Mouse (Mus musculus): ENCODE data around the gene Slc47a1.

Slc47a1 gene

DNA sequence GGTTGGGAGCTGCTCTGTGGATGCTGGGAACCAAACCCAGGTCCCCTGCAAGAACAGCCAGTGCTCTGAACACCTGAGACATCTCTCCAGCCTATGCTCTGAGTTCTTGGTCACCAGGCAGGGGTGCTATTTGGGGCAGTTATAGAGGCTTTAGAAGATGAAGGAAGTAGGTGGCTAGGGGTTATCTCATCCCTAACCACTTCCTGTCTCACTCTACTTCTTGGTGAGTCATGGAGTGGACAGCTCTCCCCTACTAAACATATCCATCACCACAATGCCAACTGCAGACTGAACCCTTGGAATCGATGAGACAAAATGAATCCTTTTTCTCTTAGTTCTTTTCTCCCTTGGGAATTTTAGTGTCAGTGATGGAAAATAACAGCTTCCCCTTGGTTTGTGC lies 3.1 kb upstream of the Slc47a1 start:
- in situ Hi-C loops (cut with MboI), result no loop called here

DNA sequence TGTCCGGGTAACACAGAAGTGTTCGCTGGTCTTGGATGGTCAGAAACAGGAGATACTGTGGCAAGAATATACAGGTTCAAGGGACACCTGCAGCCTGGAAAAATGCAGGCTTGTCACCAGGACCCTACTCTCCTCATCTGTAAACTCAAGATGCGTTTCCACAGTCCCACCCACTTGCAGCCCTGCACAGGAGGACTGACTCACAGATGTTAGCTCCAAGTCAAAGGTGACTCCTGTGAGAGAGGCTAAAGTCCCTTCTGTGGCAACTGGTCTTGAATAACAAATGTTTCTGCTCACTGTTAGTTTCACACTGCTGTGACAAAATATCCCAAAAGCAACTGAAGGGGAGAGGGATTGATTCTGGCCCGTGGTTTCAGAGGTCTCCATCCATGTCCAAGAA lies 506 bp upstream of the Slc47a1 start:
- in situ Hi-C loops (cut with MboI), result no loop called here

DNA sequence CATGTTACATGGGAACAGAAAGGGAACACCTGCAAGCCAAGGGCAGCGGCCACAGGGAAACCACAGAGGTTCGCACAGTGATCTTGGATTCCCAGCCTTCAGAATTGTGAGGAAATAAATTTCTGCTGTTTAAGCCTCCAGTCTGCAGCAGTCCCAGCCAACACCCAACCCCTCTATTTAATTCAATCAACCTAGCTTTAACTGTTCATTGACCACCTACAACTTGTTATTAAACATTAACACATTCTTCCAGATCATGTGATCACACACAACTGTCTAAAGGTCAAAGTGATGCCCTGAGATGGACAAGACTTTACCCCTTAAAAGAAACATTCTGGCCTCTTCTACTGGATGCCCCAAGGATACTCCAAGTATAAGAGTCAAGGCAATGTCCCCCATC lies 9.5 kb downstream of the Slc47a1 start:
- in situ Hi-C loops (cut with MboI), result no loop called here

DNA sequence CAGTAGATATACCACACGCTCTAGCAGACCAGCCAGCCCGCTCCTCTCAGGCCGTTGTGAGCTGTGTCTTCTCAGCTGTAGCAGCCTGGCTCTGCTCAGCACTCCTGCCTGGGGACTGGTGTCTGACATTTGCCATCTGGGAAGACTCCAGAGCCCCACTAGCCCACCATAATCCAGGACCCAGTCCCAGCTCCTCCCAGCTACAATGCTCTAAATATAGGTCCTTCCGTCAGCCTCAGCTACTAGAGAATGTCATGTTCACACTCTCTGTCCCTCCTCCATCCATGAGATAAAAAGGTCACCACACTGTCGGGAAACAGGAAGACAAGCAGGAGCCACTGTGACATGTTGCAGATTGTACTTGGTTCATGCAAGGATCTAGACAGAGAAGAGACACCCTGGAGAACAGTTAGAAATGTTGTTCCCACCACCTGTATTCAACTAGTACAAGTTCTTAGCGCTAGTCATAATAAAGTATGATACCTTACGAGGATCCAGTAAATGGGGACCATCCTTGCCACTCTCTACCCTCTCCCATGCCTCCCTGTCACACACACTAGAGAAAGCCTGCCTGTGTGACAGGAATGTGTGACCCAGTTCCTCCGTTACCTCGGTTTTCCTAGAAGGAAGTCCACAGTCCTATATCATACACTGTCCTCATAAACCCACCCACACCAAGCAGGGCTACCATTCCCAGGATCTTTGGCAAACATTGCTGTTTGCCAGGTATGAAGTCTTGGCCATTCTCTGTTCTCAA lies 11.4 kb downstream of the Slc47a1 start:
- in situ Hi-C loops (cut with MboI), result no loop called here

DNA sequence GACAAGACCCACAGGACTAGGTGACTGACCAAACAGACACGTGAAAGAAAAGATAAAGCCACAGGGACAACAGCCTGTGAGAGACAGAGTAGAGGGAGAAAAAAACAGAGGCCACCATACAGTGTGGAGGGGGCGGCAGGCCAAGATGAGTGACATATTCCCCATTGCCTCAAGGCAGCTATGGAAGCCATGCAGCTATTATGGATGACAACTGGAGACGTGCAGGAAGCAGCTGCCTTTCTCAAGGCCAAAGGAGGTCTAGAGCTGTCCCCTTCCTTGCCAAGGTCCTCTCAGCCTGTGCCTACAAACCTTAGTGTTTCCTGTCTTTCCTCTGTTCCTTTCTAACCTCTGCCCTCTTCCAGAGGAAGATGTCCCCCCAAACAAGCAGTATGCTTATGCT lies 12.2 kb downstream of the Slc47a1 start:
- in situ Hi-C loops (cut with MboI), result no loop called here

DNA sequence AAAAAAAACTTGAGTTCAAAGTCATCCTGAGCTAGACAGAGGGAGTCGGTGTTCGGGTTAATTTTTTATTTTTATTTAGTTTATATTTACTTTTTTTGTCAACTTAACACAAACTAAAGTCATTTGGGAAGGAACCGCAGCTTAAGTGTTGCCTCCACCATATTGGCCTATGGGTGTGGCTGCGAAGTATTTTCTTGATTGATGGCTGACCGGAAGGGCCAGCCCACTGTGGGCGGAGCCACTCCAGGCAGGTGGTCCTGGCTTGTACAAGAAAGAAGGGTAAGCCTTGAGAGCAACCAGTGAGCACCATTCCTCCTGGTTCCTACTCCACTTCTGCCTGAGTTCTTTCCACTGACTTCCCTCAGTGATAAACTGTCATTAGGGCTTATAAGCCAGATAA lies 14.0 kb downstream of the Slc47a1 start:
- in situ Hi-C loops (cut with MboI), result no loop called here

DNA sequence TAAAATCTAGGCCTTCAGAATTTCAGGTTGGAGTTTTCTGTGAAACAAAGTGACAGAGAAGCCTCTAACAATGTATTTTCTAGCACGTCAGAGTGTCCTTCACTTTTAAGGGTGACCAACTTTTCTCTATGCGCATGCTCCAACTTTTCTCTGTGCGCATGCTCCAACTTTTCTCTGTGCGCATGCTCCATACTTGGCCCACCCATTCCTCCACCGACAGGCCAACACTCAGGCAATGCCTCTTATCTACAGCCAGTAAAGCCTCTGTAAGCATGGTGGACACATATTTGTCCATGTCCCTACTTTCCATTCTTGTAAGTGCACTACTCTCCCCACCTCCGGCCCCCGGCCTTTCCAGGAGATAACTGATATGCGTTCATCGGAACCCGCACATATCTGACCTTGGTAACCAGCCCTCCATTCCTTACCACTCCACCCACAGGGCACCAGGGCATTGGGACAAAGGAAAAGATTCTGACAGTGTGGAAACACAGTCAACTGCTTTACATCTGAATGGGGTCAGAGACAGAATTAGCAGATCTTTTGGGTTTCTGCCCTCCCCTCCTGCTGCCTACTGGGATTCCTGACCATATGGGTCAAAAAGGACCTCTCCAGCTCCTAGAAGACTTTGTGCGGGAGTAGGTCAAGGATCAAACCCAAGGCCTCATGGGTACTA lies 16.5 kb downstream of the Slc47a1 start:
- in situ Hi-C loops (cut with MboI), result no loop called here

DNA sequence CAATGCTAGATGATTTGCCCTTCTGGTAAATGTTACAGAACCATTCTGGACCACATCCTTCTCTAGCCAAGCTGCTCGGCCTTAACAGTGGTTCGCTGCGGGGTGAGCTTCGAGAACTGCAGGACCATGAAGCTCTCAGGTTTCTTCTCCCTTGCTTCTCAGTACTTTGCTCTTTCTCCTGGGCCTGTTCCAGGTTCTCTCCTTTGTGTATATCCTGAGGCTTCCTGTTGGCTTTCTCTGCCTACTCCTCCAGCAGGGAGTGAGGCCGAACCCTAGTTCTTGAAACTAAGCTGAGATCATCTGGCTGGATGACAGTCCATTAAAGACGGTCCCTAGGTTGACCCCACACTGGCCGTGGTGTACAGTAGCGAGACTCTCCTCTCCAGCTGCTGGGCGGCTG lies 21.5 kb downstream of the Slc47a1 start:
- in situ Hi-C loops (cut with MboI), result no loop called here

DNA sequence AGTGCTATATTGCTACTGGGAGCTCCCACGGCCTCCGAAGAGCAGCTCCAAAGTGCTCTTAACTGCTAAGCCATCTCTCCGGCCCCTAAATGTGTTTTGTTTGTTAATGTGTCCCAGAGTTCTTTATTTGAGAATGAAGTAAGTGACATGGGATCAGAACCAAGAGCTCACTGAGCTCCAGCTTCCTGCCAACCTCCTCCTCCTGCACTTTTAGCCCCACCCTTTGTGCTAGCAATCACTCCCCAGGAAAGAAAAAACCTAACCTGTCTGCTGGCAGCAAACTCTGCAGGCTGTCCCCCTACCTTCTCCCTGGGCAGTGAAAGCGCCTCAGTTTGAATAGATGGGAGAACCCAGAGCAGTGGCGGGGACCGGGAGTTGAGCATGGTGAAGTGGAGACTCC lies 22.0 kb downstream of the Slc47a1 start:
- in situ Hi-C loops (cut with MboI), result no loop called here

DNA sequence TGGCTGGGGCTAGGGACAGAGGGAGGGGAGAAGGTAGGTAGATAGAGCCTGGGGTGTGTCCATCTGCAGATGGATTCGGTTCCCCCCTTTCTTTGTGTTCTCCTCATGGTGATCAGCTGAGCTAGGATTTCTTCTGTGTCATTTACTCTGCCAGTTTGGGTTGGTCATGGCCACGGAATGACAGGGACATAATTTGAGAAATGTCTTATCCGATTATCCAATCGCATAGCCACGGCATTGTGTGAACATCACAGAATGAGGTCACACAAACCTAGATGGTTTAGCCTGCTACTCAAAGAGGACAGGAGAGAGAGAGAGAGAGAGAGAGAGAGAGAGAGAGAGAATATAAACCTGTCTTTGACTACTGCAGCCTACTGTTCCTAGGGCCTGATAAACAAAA lies 22.8 kb downstream of the Slc47a1 start:
- in situ Hi-C loops (cut with MboI), result no loop called here

DNA sequence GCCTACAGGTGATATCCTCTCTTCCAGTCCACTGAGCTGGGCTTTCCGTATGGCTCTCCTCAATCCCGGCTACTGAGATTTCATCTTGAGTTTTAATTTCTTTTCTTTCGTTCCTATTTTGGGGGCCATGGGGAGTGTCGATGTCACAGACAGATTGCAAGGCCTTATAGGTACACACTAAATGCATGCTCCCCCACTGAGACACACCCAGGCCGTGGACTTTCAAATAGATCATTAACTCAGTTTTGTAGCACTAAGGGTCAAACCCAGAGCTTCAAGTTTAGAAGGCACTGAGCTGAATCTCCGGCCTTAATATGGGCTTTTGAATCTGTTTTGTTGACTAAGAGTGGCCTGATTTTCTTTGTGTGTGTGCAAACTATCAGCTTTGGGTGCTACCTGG lies 23.8 kb downstream of the Slc47a1 start:
- in situ Hi-C loops (cut with MboI), result no loop called here

DNA sequence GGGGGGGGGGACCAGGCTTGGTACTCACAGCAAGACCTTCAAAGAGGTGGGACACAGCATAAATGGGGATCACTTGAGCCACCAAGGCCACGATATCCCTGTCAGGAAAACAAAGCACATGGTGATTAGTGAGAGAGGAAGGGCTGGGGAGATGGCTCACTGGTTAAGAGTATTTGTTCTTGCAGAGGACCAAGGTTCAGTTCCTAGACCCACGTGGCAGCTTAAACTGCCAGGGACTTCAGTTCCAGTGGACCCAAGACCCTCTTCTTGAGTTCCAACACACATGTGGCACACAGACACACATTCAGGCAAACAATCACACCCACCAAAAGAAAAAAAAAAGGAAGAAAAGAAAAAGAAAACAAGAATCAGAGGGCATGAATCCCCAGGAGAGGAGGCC lies 25.1 kb downstream of the Slc47a1 start:
- in situ Hi-C loops (cut with MboI), result no loop called here

DNA sequence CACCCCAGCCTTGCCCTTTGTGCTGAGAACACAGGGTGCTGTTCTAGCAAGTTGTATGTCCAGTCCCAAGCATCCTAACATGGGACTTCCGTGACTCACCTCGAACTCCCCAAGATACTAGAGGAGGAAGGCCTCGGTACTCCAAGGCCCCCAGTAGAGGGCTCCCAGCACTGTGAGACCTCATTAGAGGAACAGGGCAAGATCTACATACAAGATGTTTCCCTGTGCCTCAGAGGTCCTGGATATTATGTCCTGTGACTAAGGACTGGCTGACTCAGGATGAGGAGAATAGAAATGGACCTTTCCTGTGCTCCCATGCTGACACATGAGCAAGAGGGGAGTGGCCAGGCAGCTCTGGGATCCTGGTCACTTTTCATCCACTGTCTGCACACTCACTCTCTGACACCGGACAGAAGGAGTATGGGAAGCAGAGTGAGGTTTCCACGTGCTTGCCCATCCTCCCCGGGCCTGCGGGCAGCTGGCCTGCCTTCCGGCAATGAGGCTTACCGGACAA lies 25.9 kb downstream of the Slc47a1 start:
- in situ Hi-C loops (cut with MboI), result no loop called here

DNA sequence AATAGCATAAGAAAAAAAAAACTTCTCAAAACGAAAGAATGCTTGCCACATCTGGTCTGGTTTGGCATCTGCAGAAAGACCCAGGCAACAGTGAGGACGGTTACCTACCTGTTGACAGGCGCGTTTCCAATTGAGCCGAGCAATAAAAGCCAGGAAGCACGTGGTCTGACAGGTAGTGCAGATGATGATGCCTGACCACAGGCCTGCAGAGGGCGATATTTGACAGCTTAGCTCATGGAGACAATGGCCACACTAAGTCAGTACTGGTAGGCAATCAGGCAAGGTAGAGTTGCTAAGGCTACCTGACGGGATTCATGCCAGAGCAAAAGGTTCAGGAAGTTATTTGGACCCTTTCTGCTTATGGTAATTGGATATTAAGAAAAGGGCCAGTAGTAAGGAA lies 28.8 kb downstream of the Slc47a1 start:
- in situ Hi-C loops (cut with MboI), result no loop called here

DNA sequence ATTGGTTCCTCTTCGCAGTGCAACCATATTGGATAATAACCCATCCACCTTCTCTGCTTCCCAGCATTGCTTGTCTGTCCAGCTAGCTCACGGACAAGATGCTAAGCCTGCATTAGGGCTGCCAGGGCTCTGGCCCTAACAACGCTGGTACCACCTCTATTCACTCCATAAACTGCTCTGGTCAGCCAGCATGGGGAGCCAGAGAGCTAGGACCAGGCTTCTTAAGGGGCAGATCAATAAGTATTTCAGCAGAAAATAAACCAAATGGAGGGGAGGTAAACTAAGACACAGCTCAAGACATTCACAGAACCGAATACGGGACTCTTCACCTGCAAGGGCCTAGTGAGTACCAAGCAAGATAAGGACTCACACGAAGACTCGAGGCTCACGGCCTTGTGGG lies 32.0 kb downstream of the Slc47a1 start:
- in situ Hi-C loops (cut with MboI), result no loop called here

DNA sequence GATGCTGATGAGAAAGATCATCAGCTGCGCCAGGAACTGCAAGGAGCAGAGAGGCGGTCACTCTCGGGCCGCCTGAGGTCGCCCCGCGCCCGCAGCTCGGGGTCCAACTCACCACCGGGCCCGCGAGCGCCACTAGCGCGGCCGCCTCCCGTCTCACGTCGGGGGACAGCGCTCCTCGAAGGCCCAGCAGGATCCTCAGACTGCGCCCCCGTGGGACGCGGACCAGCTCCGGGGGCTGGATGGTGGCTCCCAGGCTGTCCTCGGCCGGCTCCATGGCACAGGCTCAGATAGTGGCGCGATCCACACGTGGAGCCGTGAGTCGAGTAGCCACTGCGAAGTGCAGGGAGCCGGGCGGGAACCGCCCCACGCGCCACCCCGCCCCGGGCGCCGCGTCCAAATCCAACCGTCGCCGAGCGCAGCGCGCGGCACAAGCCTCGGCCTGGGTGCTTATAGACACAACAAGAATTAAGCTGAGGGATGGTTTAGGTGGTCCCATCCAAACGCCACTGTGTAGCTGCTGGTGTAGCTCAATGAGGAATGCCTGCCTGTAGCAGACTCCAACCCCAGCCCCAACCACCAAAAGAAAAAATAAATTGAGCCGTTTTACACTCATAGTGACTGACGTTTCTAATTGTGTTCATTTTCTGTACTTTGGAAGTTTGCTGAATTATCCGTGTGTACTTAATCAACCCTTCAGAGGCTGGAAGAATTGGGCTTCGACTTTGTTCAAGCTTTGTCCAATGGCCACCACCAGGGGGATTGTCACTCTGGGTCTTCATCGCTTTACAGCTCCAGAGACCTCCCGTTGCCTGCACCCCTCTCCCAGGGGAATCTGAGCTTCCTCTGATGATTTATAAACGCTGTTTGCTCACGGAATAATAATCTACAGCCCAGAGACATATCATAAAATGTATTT lies 35.4 kb downstream of the Slc47a1 start, which contains the start of gene Slc47a2:
TSS of gene Slc47a2 (minus strand) at position 356 of the 916 bp plus-strand sequence.
- in situ Hi-C loops (cut with MboI), result no loop called here

DNA sequence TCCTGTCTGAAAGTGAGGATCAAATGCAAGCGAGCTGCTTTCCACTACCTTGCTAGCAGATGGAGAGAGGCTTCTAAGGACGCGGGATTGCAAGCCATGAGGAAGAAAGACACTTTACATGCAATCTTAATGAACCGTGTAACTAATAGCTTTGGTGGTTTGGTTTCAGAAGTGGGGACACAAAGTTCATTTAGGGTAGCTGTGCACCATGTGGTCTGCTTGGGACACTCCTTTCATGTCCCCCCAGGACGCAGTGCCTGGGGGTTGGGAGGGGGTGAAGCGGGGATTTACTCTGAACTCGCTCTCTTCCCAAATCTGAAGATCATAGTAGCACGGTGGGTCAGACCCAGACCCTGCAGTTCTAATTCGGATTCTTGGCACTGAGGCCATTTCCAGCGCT lies 36.2 kb downstream of the Slc47a1 start:
- in situ Hi-C loops (cut with MboI), result no loop called here

DNA sequence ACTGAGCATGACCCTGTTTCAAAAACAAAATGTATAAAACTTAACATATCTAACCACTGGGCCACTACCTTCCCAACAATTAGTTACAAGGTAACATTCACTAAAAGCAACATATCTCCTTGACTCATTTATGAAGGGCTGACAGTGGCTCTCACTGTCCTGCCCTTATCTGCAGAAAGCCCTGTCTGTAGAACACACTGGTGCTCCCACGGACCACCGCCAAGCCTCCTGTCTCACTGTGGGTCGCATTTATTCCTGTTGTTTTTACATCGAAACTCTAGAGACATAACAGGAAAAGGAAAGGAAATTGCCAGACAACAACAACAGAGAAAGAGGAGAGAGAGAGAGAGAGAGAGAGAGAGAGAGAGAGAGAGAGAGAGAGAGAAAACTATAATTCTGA lies 36.9 kb downstream of the Slc47a1 start:
- in situ Hi-C loops (cut with MboI), result no loop called here

DNA sequence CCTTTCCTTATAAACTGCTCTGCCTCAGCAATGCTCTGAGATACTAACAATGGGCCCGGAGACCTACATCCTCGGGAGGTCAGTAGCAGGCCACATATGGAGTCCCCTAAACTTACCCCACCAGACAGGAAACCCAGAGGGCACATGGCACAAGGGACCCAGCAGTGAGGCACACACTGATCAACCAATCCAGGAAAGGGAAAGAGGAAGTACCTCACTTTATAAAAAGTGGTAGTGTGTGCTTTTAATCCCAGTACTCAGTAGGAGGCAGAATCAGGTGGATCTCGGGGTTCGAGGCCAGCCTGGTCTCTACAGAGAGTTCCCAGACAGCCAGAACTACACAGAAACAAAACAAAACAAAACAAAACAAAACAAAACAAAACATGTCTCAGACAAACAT lies 37.8 kb downstream of the Slc47a1 start:
- in situ Hi-C loops (cut with MboI), result no loop called here

DNA sequence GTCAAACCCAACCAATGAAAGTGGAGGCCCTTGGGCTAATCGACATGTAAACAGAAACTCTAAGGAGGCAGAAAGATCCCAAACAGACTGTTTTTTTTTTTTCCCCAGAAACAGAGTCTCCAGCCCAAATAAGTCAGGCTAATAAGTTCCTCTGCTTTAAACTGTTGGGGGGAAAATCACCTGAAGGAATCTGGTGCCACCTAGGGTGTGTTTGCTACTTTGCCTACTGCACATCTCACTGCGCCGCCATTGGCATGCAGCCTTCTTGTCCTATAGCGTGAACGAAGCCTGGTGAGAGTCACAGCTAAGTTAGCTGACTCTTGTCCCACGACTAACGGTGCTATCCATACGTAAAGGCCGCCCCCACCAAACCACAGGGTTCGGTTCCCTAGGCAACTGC lies 40.6 kb downstream of the Slc47a1 start:
- in situ Hi-C loops (cut with MboI), result no loop called here

DNA sequence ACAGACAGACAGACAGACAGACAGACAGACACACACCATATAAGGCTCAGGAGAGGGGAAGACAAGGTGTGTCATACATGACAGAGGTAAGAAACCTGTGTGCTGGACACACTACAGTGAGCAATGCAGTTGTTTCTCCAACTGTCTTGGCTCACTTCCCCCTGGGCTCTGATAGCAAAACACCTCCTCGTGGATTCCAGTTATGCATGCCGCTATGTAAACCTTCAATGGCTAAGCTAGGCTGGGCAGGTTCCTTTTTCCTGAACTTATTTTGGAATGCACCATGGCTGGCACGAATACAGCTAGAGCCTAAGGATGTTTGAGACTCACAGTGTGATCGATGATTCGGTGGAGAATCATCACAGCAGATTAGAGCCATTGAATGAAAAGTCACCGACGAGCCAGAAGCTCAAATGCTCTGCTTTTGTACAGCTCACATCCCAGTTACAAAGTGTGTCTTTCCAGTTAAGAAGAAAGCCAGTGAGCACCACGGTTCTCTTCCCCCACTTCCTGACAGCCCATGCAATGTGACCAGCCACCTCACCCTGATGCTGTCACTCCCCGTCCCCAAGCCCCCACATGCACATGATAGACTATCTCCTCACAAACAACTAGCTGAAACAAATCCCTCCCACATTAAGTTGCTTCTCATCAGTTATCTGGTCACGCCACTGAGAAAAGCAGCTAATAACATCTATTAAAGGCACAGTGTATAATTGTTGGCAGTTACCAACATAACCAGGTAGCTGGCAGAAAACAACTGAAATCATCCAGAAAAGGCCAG lies 57.0 kb downstream of the Slc47a1 start:
- in situ Hi-C loops (cut with MboI), result no loop called here
